In genomic region chr7:64001611-64002111, GRCm38 (mm10) we compare ENCODE assay signal across 10 mouse cellular contexts.
DNase-seq lines count a peak whose midpoint lies in the region; ATAC-seq and TF ChIP-seq lines count a peak whose summit lies in the region.
"Had no signal": no experiment of that assay in that cellular context is flagged by ENCODE, and none has a peak within 500 bp of the region (broad histone marks: within the 10 kb centered on the region; RNA-seq: fewer than 3 reads in every experiment).

No protein-coding gene starts in this region.

- peak overlapping the region; percentile 29; the same call in 1 of the 2 replicates for H3K9ac ChIP-seq in MEL (ENCODE audit: control insufficient read depth, low read depth, low read length, poor library complexity, severe bottlenecking)
- no peak overlapping the region for H3K9ac ChIP-seq in liver, embryonic 11.5 days (ENCODE audit: low read depth, low read length)
- H3K9ac ChIP-seq: stomach, embryonic 15.5 days had no signal

- no peak for TF ChIP-seq CTCF in MEL (IDR thresholded peaks at IDR 0.05 in 2 of 3, conservative IDR thresholded peaks at IDR 0.05 in 1 of 3; ENCODE audit: control insufficient read depth in 1 of 3, insufficient read depth in 1 of 3, low read depth in 2 of 3, low read length in 3 of 3, poor library complexity in 1 of 3, severe bottlenecking in 1 of 3)

- no peaks in the 10 kb centered on the region for H3K27me3 ChIP-seq in MEL (ENCODE audit: control insufficient read depth in 1 of 2, insufficient read depth in 2 of 2, low read length in 2 of 2)
- H3K27me3 ChIP-seq in liver, embryonic 11.5 days (replicated peaks; ENCODE audit: control insufficient read depth, insufficient read depth, low read length), result no peaks in the 10 kb centered on the region
- H3K27me3 ChIP-seq: stomach, embryonic 15.5 days had no signal

- H3K27ac ChIP-seq in MEL (ENCODE audit: control insufficient read depth, low read depth, low read length), result no peak overlapping the region
- H3K27ac ChIP-seq in liver, embryonic 11.5 days (ENCODE audit: low read depth, low read length), result peak overlapping the region; percentile 15; the same call in 1 of the 2 replicates
- H3K27ac ChIP-seq: stomach, embryonic 15.5 days had no signal

- TF ChIP-seq EP300 in MEL (IDR thresholded peaks at IDR 0.05; ENCODE audit: low read depth in 1 of 2, low read length in 2 of 2), result no peak

- TF ChIP-seq POLR2A in MEL (IDR thresholded peaks at IDR 0.05; ENCODE audit: control insufficient read depth in 1 of 2, insufficient read depth in 1 of 2, low read depth in 1 of 2, low read length in 2 of 2, poor library complexity in 1 of 2), result no peak

- 50% methylated on average over 9 of the region's 9 CpGs for WGBS in liver, embryonic 11.5 days

- intact Hi-C loops in heart, postnatal 25 days (cut with DNase I), result no loop called here

- H3K4me3 ChIP-seq in MEL (ENCODE audit: control insufficient read depth in 1 of 2, insufficient read depth in 1 of 2, low read depth in 2 of 2, low read length in 2 of 2), result no peak overlapping the region
- H3K4me3 ChIP-seq in liver, embryonic 11.5 days (ENCODE audit: low read depth, low read length), result no peak overlapping the region
- H3K4me3 ChIP-seq: stomach, embryonic 15.5 days had no signal

- H3K4me2 ChIP-seq in liver, embryonic 11.5 days, result no peak overlapping the region
- H3K4me2 ChIP-seq: stomach, embryonic 15.5 days had no signal

- no peak for ATAC-seq in liver, embryonic 11.5 days (replicated peaks; ENCODE audit: low FRiP score)

- H3K36me3 ChIP-seq in MEL (ENCODE audit: control insufficient read depth in 1 of 2, insufficient read depth in 2 of 2, low read length in 2 of 2), result peaks cover 0 to 17% of the 10 kb centered on the region in 2 experiments; a peak in 2 of 4 replicates
- H3K36me3 ChIP-seq in liver, embryonic 11.5 days (ENCODE audit: control insufficient read depth, insufficient read depth, low read length), result no peaks in the 10 kb centered on the region
- H3K36me3 ChIP-seq: stomach, embryonic 15.5 days had no signal

- H3K9me3 ChIP-seq in MEL (replicated peaks; ENCODE audit: insufficient read depth, low read length), result no peaks in the 10 kb centered on the region
- no peaks in the 10 kb centered on the region for H3K9me3 ChIP-seq in liver, embryonic 11.5 days (ENCODE audit: control insufficient read depth, low read length)
- H3K9me3 ChIP-seq: stomach, embryonic 15.5 days had no signal

- no peak for TF ChIP-seq RAD21 in MEL (IDR thresholded peaks at IDR 0.05; ENCODE audit: low read depth, low read length)

- H3K4me1 ChIP-seq in MEL (ENCODE audit: control insufficient read depth in 1 of 2, insufficient read depth in 2 of 2, low read length in 2 of 2), result peaks cover 13 to 32% of the 10 kb centered on the region in 2 experiments
- peaks cover 43% of the 10 kb centered on the region for H3K4me1 ChIP-seq in liver, embryonic 11.5 days (replicated peaks; ENCODE audit: control insufficient read depth, insufficient read depth, low read length)

- DNase-seq in heart, adult 8-10 months (ENCODE audit: low spot score), result peak; percentile 26
- no peak for DNase-seq in heart, postnatal 25 days (ENCODE audit: low spot score)
- peak; percentile 30 for DNase-seq in MEL (ENCODE audit: low read depth, low spot score)
- DNase-seq in liver, embryonic 11.5 days (ENCODE audit: low spot score), result no peak
- DNase-seq in skeletal muscle tissue, adult 2 months (ENCODE audit: low read depth, low spot score), result peak; percentile 58
- no peak for DNase-seq in embryo, embryonic 11 days
- no peak for DNase-seq in testis, postnatal 10 days (ENCODE audit: low spot score)
- DNase-seq in urinary bladder, postnatal 14 days (ENCODE audit: low spot score), result no peak
- DNase-seq: cerebellum, postnatal 14 days had no signal

- H3K79me2 ChIP-seq in MEL (ENCODE audit: control insufficient read depth, insufficient read depth, low read length, poor library complexity), result no peaks in the 10 kb centered on the region

TF ChIP-seq in MEL, 35 proteins besides CTCF, POLR2A, EP300 and RAD21:
- TF ChIP-seq ETS1 (IDR thresholded peaks at IDR 0.05; ENCODE audit: low read depth, low read length) (no peak), CHD2 (IDR thresholded peaks at IDR 0.05; ENCODE audit: low read length) (no peak), MXI1 (IDR thresholded peaks at IDR 0.05; ENCODE audit: low read depth, low read length) (no peak), ZMIZ1 (IDR thresholded peaks at IDR 0.05; ENCODE audit: low read depth, low read length) (no peak), POLR2AphosphoS5 (IDR thresholded peaks at IDR 0.05; ENCODE audit: borderline replicate concordance, low read depth, low read length) (no peak), MYB (IDR thresholded peaks at IDR 0.05; ENCODE audit: low read depth, low read length) (no peak), UBTF (IDR thresholded peaks at IDR 0.05; ENCODE audit: borderline replicate concordance, insufficient read depth, low read depth, low read length) (no peak), NRF1 (IDR thresholded peaks at IDR 0.05; ENCODE audit: insufficient read depth, low read depth, low read length, poor library complexity, severe bottlenecking) (no peak), MYC (IDR thresholded peaks at IDR 0.05; ENCODE audit: low read depth, low read length) (no peak)

Comparison
In these comparisons a context has a peak if more than half of its experiments do, and no peak if none do; other contexts are left out.
1. DNase-seq: peak in heart, adult 8-10 months (single experiment), MEL (single experiment) and skeletal muscle tissue, adult 2 months (single experiment); none in heart, postnatal 25 days (single experiment), liver, embryonic 11.5 days (single experiment), embryo, embryonic 11 days (single experiment), testis, postnatal 10 days (single experiment) and urinary bladder, postnatal 14 days (single experiment).